Mouse (Mus musculus): Measurements from ENCODE around the gene Rbfox1. TPM values are rescaled to one million over a fixed set of nuclear protein-coding genes. Genes with fewer than 3 reads are reported as not detected.

The Rbfox1 gene
- total RNA-seq, 2 experiments from 2014 or later, result not detected

- no peak for ATAC-seq (replicated peaks; ENCODE audit: low FRiP score, low TSS enrichment, poor library complexity, severe bottlenecking)
Observed at GRCm38 (mm10) chr16:6155556-6155955, 270.4 kb downstream of the Rbfox1 start.

GRCm38 (mm10) chr16:6164476-6164875 lies 279.3 kb downstream of the Rbfox1 start:
- no peak for ATAC-seq (replicated peaks; ENCODE audit: low FRiP score, low TSS enrichment, poor library complexity, severe bottlenecking)

GRCm38 (mm10) chr16:6169346-6169745 lies 284.2 kb downstream of the Rbfox1 start:
- no peak for ATAC-seq (replicated peaks; ENCODE audit: low FRiP score, low TSS enrichment, poor library complexity, severe bottlenecking)

- no peak for ATAC-seq (replicated peaks; ENCODE audit: low FRiP score, low TSS enrichment, poor library complexity, severe bottlenecking)
Observed at GRCm38 (mm10) chr16:6180819-6181218, 295.7 kb downstream of the Rbfox1 start.

- no peak for ATAC-seq (replicated peaks; ENCODE audit: low FRiP score, low TSS enrichment, poor library complexity, severe bottlenecking)
Observed at GRCm38 (mm10) chr16:6182329-6182728, 297.2 kb downstream of the Rbfox1 start.

GRCm38 (mm10) chr16:6192358-6192757 lies 307.2 kb downstream of the Rbfox1 start:
- no peak for ATAC-seq (replicated peaks; ENCODE audit: low FRiP score, low TSS enrichment, poor library complexity, severe bottlenecking)

- ATAC-seq (replicated peaks; ENCODE audit: low FRiP score, low TSS enrichment, poor library complexity, severe bottlenecking), result no peak
Observed at GRCm38 (mm10) chr16:6206431-6206830, 321.3 kb downstream of the Rbfox1 start.

- no peak for ATAC-seq (replicated peaks; ENCODE audit: low FRiP score, low TSS enrichment, poor library complexity, severe bottlenecking)
Observed at GRCm38 (mm10) chr16:6212916-6213315, 327.8 kb downstream of the Rbfox1 start.

GRCm38 (mm10) chr16:6227449-6227848 lies 342.3 kb downstream of the Rbfox1 start:
- ATAC-seq (replicated peaks; ENCODE audit: low FRiP score, low TSS enrichment, poor library complexity, severe bottlenecking), result no peak

- no peak for ATAC-seq (replicated peaks; ENCODE audit: low FRiP score, low TSS enrichment, poor library complexity, severe bottlenecking)
Observed at GRCm38 (mm10) chr16:6232966-6233365, 347.8 kb downstream of the Rbfox1 start.

- no peak for ATAC-seq (replicated peaks; ENCODE audit: low FRiP score, low TSS enrichment, poor library complexity, severe bottlenecking)
Observed at GRCm38 (mm10) chr16:6241393-6241792, 356.2 kb downstream of the Rbfox1 start.

- ATAC-seq (replicated peaks; ENCODE audit: low FRiP score, low TSS enrichment, poor library complexity, severe bottlenecking), result no peak
Observed at GRCm38 (mm10) chr16:6242468-6242867, 357.3 kb downstream of the Rbfox1 start.

- ATAC-seq (replicated peaks; ENCODE audit: low FRiP score, low TSS enrichment, poor library complexity, severe bottlenecking), result no peak
Observed at GRCm38 (mm10) chr16:6247569-6247968, 362.4 kb downstream of the Rbfox1 start.

GRCm38 (mm10) chr16:6264557-6264956 lies 379.4 kb downstream of the Rbfox1 start:
- no peak for ATAC-seq (replicated peaks; ENCODE audit: low FRiP score, low TSS enrichment, poor library complexity, severe bottlenecking)

GRCm38 (mm10) chr16:6265610-6266009 lies 380.5 kb downstream of the Rbfox1 start:
- ATAC-seq (replicated peaks; ENCODE audit: low FRiP score, low TSS enrichment, poor library complexity, severe bottlenecking), result no peak

GRCm38 (mm10) chr16:6271596-6272370 lies 386.6 kb downstream of the Rbfox1 start:
- ATAC-seq (replicated peaks; ENCODE audit: low FRiP score, low TSS enrichment, poor library complexity, severe bottlenecking), result no peak

- ATAC-seq (replicated peaks; ENCODE audit: low FRiP score, low TSS enrichment, poor library complexity, severe bottlenecking), result no peak
Observed at GRCm38 (mm10) chr16:6283496-6283895, 398.3 kb downstream of the Rbfox1 start.

- ATAC-seq (replicated peaks; ENCODE audit: low FRiP score, low TSS enrichment, poor library complexity, severe bottlenecking), result no peak
Observed at GRCm38 (mm10) chr16:6284317-6284716, 399.2 kb downstream of the Rbfox1 start.

- ATAC-seq (replicated peaks; ENCODE audit: low FRiP score, low TSS enrichment, poor library complexity, severe bottlenecking), result no peak
Observed at GRCm38 (mm10) chr16:6287699-6288098, 402.5 kb downstream of the Rbfox1 start.

GRCm38 (mm10) chr16:6300112-6300511 lies 415.0 kb downstream of the Rbfox1 start:
- no peak for ATAC-seq (replicated peaks; ENCODE audit: low FRiP score, low TSS enrichment, poor library complexity, severe bottlenecking)

- no peak for ATAC-seq (replicated peaks; ENCODE audit: low FRiP score, low TSS enrichment, poor library complexity, severe bottlenecking)
Observed at GRCm38 (mm10) chr16:6303082-6303481, 417.9 kb downstream of the Rbfox1 start.
